Mouse (Mus musculus) hindbrain, embryonic 13.5 days (tissue): ENCODE measurements around the gene Myh3. TPM values are rescaled to one million over a fixed set of nuclear protein-coding genes. Genes with fewer than 3 reads are reported as not detected.

Experiments
- ATAC-seq: fragments of 200-750 bp; cut with Nextera tagmentation; 2 replicates; pipeline ENCODE4 v1.8.0; 2017; ENCODE audit warnings: moderate TSS enrichment; ENCODE audit not compliant: low FRiP score
- H3K27ac ChIP-seq: fragments of 300-500 bp; sonication (generic); 2 replicates; pipeline ENCODE4 v1.5.1; 2015; ENCODE audit warnings: inconsistent platforms, mild to moderate bottlenecking, moderate library complexity
- H3K27me3 ChIP-seq: fragments of 300-500 bp; sonication (generic); 2 replicates; pipeline ENCODE4 v1.6.1; 2015; ENCODE audit warnings: mild to moderate bottlenecking, inconsistent platforms
- H3K36me3 ChIP-seq: fragments of 300-500 bp; sonication (generic); 2 replicates; pipeline ENCODE4 v1.6.1; 2015; ENCODE audit warnings: mild to moderate bottlenecking, inconsistent platforms
- H3K4me1 ChIP-seq: fragments of 300-500 bp; sonication (generic); replicated peaks from 2 replicates; pipeline ENCODE4 v1.6.1; 2015; ENCODE audit warnings: inconsistent platforms
- H3K4me2 ChIP-seq: fragments of 300-500 bp; sonication (generic); 2 replicates; pipeline ENCODE4 v1.6.1; 2015; ENCODE audit warnings: inconsistent platforms, mild to moderate bottlenecking, moderate library complexity
- H3K4me3 ChIP-seq: fragments of 300-500 bp; sonication (generic); 2 replicates; pipeline ENCODE4 v1.5.1; 2015; ENCODE audit warnings: mild to moderate bottlenecking, inconsistent platforms
- H3K9ac ChIP-seq: fragments of 300-500 bp; sonication (generic); 2 replicates; pipeline ENCODE4 v1.6.1; 2015; ENCODE audit warnings: mild to moderate bottlenecking, inconsistent platforms
- H3K9me3 ChIP-seq: fragments of 300-500 bp; sonication (generic); 2 replicates; pipeline ENCODE4 v1.6.1; 2016; ENCODE audit warnings: inconsistent platforms
- WGBS: fragments of 180-500 bp; shearing (Covaris S2); methylation state at CpG from one replicate; pipeline ENCODE4 v1.1.7; 2015; 5-methylcytosine and 5-hydroxymethylcytosine counted together
- polyA plus RNA-seq: library from polyadenylated mRNA; unstranded; fragments of >200 nt; fragmentation: Nextera tagmentation; extraction: Ambion mirVana; gene quantifications from 2 replicates; pipeline ENCODE4 v1.2.1, GENCODE M21; 2015

Myh3 gene
- polyA plus RNA-seq, result 0.89 and 1.8 TPM in 2 replicates

DNA sequence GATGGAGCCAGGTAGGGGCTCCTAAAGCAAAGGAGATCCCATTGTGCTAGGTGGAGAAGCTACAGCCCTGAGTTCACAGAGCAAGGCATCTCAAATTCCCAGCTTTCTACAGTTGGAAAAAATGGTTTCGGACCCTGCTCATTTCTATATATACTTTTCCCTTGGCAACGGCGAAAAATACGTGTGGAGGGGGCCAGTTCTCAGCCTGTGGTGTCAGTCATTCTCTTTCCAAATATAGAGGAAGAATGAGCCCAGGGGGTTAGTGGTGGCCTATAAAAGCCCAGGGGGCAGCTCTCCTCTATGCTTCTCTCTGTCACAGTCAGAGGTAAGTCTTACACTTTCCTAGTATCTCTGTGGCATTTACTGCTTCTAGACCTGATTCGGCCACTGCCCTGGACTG, at the start of gene Myh3:
Myh3 (plus strand) TSS at position 301 of the 400 bp plus-strand sequence.
- Histone ChIP-seq H3K4me3 (no peak within 1 kb of the TSS), H3K4me1 (peaks cover 18% of the 10 kb centered on the region), H3K27ac (no peak within 1 kb of the TSS), H3K4me2 (no peak within 1 kb of the TSS), H3K9me3 (no peaks in the 10 kb centered on the region), H3K36me3 (no peaks in the 10 kb centered on the region), H3K27me3 (peaks cover 7% of the 10 kb centered on the region; the same call in 1 of the 2 replicates), H3K9ac (no peak within 1 kb of the TSS)
- 92% methylated on average over 5 of the region's 5 CpGs for WGBS
- ATAC-seq, result no peak

DNA sequence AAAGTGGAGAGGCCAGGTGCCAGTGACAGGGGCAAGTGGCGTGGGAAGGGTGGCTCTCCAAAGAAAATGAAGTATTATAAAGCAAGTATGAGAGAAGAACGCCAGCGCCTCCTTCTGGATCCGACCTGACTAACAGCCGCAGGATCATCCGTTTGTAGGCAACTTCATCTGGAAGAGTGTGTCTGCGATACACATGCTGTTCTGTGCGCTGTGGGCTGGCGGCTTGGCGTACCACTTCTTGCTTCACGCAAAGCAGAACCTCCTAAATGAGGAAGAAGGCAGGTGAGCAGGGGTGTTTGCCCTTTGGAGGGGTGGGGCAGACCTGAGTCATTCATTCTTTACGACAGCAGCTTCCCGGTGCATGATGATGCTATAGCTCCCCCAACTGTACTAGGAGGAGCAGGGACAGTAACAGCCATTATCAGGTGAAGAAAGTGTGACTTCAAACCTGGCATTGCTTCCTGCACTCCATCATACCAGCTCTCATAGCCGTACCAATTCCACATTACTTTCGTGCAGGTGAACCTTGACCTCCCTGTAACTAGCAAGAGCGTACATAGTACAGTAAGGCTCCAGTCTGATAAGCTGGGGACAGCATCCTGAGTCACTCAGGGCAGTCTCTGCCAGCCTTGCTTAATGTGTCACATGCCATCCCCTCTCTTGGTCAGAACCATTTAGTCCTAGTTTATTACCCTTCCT, 47.0 kb upstream of the Myh3 start:
- Histone ChIP-seq H3K9ac (no peak overlapping the region), H3K4me3 (no peak overlapping the region), H3K4me2 (no peak overlapping the region), H3K36me3 (peaks cover under 1% of the 10 kb centered on the region; the same call in 1 of the 2 replicates), H3K27ac (no peak overlapping the region), H3K27me3 (no peaks in the 10 kb centered on the region), H3K4me1 (no peaks in the 10 kb centered on the region), H3K9me3 (no peaks in the 10 kb centered on the region)
- ATAC-seq, result no peak
- 56% methylated on average over 16 of the region's 16 CpGs for WGBS

DNA sequence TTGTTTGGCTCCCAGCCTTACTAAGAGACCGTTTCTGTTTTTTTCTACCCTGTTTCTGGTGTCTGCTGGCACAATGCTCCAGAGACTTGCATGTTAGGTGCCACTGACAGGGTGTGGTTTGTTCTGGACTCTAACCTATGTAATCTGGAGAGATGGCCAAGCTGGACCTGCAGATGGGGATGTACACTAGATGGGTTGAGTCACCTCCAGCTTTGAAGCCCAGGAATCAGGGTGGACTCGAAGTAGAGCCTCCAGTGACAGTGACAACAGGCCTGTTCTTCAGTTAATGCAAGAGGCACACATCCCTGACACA, 46.5 kb upstream of the Myh3 start:
- peaks cover 5% of the 10 kb centered on the region for H3K36me3 ChIP-seq
- ATAC-seq, result no peak
- 75% methylated on average over 2 of the region's 2 CpGs for WGBS

DNA sequence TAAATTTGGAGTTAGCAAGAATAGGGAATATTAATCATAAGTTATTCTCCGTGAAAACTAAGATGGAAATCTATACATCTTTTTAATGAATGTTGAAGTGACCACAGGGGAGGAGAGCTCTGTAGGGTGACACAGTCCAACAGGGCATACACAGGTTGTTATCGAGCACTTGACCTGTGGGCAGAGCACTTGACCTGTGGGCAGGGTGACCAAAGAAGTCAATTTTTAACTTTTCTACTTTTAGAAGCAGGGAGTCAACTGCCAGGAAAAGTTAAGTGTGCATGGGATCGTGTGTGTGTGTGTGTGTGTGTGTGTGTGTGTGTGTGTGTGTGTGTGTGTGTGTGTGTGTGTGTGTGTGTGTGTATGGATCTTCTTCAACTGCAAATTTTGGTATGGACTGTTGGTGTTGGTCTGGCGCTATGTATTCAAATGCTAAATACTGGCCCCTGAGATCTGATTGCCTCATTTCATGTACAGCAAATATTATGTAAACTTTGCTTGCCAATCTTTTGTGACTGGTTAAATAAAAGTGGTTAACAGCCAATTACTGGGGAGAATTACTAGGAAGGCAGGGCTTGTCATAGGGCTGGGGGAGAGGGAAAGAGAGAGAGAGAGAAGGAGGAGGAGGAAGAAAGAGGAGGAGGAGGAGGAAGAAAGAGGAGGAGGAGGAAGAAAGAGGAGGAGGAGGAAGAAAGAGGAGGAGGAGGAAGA, 43.2 kb upstream of the Myh3 start:
- no peaks in the 10 kb centered on the region for H3K27me3 ChIP-seq
- H3K36me3 ChIP-seq, result peaks cover 33% of the 10 kb centered on the region
- ATAC-seq, result no peak
- H3K27ac ChIP-seq, result no peak overlapping the region
- H3K4me2 ChIP-seq, result no peak overlapping the region
- 87% methylated on average over 4 of the region's 4 CpGs for WGBS
- no peaks in the 10 kb centered on the region for H3K9me3 ChIP-seq
- H3K4me1 ChIP-seq, result no peaks in the 10 kb centered on the region
- H3K9ac ChIP-seq, result no peak overlapping the region
- no peak overlapping the region for H3K4me3 ChIP-seq

More for the DNA sequence above, 46.5 kb upstream of the Myh3 start:
- H3K4me3 ChIP-seq, result no peak overlapping the region
- H3K4me1 ChIP-seq, result no peaks in the 10 kb centered on the region
- H3K27me3 ChIP-seq, result no peaks in the 10 kb centered on the region
- H3K27ac ChIP-seq, result no peak overlapping the region
- no peak overlapping the region for H3K4me2 ChIP-seq
- no peak overlapping the region for H3K9ac ChIP-seq
- no peaks in the 10 kb centered on the region for H3K9me3 ChIP-seq

DNA sequence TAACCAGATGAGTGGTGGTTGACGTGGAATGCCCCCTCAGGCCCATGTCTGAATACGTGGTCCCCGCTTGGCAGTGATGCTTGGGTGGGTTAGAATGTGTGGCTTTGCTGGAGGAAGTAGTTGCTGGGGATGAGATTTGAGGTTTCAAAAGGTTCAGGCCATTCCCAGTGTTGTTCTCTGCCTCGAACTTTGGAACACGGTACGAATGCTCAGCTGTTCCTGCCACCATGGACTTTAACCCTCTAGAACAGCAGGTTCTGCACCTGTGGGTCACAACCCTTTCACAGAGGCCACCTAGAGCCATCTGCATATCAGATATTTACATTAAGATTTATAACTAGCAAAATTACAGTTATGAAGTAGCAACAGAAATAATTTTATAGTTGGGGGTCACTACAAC, 41.9 kb upstream of the Myh3 start:
- Histone ChIP-seq H3K4me2 (no peak overlapping the region), H3K36me3 (peaks cover 46% of the 10 kb centered on the region), H3K9ac (no peak overlapping the region), H3K27me3 (no peaks in the 10 kb centered on the region), H3K27ac (no peak overlapping the region), H3K9me3 (no peaks in the 10 kb centered on the region), H3K4me1 (no peaks in the 10 kb centered on the region), H3K4me3 (no peak overlapping the region)
- no peak for ATAC-seq
- WGBS, result 91% methylated on average over 6 of the region's 6 CpGs

DNA sequence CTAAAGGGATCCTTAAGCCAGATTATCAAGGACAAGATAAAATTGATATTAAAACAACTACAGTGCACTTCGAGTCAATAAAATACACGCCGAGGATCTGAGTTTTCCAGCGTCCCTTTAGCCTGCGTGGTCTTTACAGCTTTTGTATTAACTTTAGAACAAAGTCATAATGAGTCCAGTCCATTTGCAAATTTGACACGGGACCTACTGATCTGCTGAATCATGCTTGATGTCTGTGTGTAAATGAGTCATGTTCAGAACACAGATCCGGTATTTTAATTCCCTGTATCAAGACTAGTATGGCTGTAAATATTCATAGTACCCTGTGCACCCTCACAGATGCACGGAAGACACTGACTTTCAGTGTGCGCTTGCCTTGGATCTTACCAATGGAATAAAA, 41.2 kb upstream of the Myh3 start:
- no peak overlapping the region for H3K27ac ChIP-seq
- no peaks in the 10 kb centered on the region for H3K9me3 ChIP-seq
- 94% methylated on average over 9 of the region's 9 CpGs for WGBS
- H3K4me1 ChIP-seq, result no peaks in the 10 kb centered on the region
- peaks cover 53% of the 10 kb centered on the region for H3K36me3 ChIP-seq
- no peak for ATAC-seq
- H3K9ac ChIP-seq, result no peak overlapping the region
- H3K4me2 ChIP-seq, result no peak overlapping the region
- no peak overlapping the region for H3K4me3 ChIP-seq
- no peaks in the 10 kb centered on the region for H3K27me3 ChIP-seq

DNA sequence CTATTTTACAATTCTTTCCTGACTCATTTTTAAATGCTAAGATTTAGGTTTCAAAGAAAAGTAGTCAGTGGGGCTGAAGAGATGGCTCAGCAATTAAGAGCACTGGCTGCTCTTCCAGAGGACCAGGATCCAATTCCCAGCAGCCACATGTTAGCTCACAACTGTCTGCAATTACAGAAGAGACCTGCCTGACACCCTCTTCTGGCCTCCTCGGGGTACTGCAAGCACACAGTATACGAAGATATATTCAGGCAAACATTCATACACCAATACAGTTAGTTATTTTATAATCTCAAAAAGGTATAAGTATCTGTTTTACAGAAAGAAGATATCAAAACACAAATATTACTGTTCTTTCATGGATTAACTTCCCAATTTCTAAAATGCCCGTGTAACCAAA, 38.3 kb upstream of the Myh3 start:
- no peak overlapping the region for H3K4me3 ChIP-seq
- ATAC-seq, result no peak
- H3K36me3 ChIP-seq, result peaks cover 59% of the 10 kb centered on the region
- H3K9ac ChIP-seq, result no peak overlapping the region
- H3K27ac ChIP-seq, result no peak overlapping the region
- H3K9me3 ChIP-seq, result no peaks in the 10 kb centered on the region
- no peak overlapping the region for H3K4me2 ChIP-seq
- 93% methylated on average over 3 of the region's 3 CpGs for WGBS
- no peaks in the 10 kb centered on the region for H3K4me1 ChIP-seq
- no peaks in the 10 kb centered on the region for H3K27me3 ChIP-seq

DNA sequence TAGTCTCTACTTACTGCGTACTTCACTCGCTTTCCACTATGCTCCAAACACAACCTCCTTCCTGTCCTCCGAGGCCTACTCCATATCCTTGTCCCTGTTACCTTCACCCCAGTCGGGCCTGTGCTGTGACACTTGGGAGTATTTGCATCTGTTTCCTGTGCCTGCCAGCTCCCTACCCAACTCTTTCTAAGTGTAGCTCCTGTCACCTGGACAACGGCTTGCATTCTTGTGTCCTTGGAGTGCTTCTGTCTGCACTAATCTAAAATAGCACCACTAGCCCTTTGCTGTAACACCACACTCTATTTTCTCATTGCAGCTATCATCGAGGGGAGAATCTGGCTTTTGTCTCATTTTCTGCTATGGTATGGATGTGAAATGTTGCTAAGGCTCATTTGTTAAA, 37.6 kb upstream of the Myh3 start:
- H3K9ac ChIP-seq, result no peak overlapping the region
- no peak overlapping the region for H3K4me2 ChIP-seq
- WGBS, result 97% methylated on average over 6 of the region's 6 CpGs
- H3K36me3 ChIP-seq, result peaks cover 61% of the 10 kb centered on the region
- H3K27ac ChIP-seq, result no peak overlapping the region
- ATAC-seq, result no peak
- H3K9me3 ChIP-seq, result no peaks in the 10 kb centered on the region
- H3K27me3 ChIP-seq, result no peaks in the 10 kb centered on the region
- no peaks in the 10 kb centered on the region for H3K4me1 ChIP-seq
- H3K4me3 ChIP-seq, result no peak overlapping the region

DNA sequence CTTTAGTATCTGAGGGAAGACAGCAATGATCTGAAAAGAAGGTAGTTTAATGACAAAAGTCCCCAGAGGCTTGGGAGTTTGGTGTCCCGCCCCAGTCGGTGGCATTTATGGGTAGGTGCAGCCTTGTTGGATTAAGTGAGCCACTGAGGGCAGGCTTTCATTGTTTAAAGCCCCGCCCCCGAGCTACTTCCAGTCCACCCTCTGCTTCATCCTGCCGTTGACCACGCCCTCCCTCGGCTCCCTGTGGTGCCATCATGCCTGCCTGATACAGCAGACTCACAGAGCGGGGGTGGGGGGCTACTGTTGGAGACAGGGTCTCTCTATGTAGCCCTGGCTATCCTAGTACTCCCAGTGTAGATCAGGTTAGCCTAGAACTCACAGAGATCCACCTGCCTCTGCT, 35.1 kb upstream of the Myh3 start:
- Histone ChIP-seq H3K4me1 (no peaks in the 10 kb centered on the region), H3K36me3 (peaks cover 55% of the 10 kb centered on the region), H3K9ac (no peak overlapping the region), H3K4me2 (no peak overlapping the region), H3K4me3 (no peak overlapping the region), H3K27ac (no peak overlapping the region), H3K9me3 (no peaks in the 10 kb centered on the region), H3K27me3 (no peaks in the 10 kb centered on the region)
- no peak for ATAC-seq
- WGBS, result 35% methylated on average over 8 of the region's 8 CpGs

DNA sequence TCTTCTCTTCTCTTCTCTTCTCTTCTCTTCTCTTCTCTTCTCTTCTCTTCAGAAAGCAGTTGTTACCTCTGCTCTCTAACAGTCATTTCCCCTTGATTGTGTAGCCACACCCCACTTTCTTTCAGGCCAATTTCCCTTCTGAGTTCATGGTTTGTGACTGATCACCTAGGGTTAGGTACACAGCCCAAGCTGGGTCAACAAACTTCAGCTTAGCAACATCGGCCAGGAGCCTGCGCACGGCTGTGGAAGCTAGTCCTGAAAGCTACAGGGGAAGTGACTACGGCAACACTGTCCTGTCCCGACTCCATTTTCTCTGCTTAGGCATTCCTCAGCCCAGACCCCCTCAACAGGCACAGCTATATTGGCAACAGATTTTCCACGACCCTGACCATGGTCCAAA, 33.1 kb upstream of the Myh3 start:
- Histone ChIP-seq H3K36me3 (peaks cover 50% of the 10 kb centered on the region), H3K9me3 (no peaks in the 10 kb centered on the region), H3K4me2 (no peak overlapping the region), H3K9ac (no peak overlapping the region), H3K27ac (no peak overlapping the region), H3K4me3 (no peak overlapping the region), H3K27me3 (no peaks in the 10 kb centered on the region), H3K4me1 (no peaks in the 10 kb centered on the region)
- no peak for ATAC-seq
- 87% methylated on average over 6 of the region's 6 CpGs for WGBS

DNA sequence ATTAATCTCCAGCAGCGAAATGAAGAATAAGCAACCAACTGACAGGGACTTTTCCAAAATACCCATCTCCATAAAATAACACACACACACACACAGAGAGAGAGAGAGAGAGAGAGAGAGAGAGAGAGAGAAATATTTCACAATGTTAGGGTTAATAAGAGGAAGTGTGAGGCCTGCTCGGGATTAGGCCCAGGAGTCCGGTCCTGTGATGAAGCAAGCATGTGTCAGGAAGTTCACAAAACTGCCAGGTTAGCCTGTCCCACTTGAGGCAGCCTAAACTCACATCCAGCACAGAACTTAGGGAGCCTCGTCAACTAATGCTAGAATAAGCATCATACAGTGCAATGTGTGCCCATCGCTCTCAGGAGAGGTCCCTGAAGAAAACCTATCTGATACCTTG, 30.9 kb upstream of the Myh3 start:
- 91% methylated on average over 5 of the region's 5 CpGs for WGBS
- no peak overlapping the region for H3K27ac ChIP-seq
- no peak for ATAC-seq

DNA sequence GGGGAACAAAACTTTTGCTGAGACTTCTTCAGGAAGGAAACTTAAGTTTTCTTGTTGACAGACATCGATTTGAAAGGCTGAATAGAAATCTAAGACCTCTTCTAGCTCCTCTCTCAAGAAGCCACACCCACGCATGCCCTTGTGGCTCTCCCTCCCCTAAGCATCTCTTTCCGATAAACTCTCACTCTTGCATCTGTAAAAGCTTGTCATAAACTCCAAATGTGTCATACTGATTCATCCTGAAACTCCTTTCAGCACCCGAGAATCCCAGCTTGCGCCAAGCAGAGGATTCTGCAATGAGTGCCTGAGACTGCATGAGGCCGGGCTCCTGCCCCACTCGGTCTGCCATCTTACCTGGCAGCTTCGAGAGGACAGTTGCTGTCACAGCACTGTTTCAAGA, 29.6 kb upstream of the Myh3 start:
- no peaks in the 10 kb centered on the region for H3K27me3 ChIP-seq
- 93% methylated on average over 8 of the region's 8 CpGs for WGBS
- no peak overlapping the region for H3K4me3 ChIP-seq
- H3K9me3 ChIP-seq, result no peaks in the 10 kb centered on the region
- peaks cover 15% of the 10 kb centered on the region for H3K4me1 ChIP-seq
- no peak overlapping the region for H3K27ac ChIP-seq
- H3K4me2 ChIP-seq, result no peak overlapping the region
- peaks cover 26% of the 10 kb centered on the region for H3K36me3 ChIP-seq
- ATAC-seq, result no peak
- H3K9ac ChIP-seq, result no peak overlapping the region

More for the DNA sequence above, 30.9 kb upstream of the Myh3 start:
- peaks cover 29% of the 10 kb centered on the region for H3K36me3 ChIP-seq
- no peak overlapping the region for H3K4me2 ChIP-seq
- peaks cover 9% of the 10 kb centered on the region; the same call in 1 of the 2 replicates for H3K4me1 ChIP-seq
- H3K27me3 ChIP-seq, result no peaks in the 10 kb centered on the region
- no peaks in the 10 kb centered on the region for H3K9me3 ChIP-seq
- no peak overlapping the region for H3K4me3 ChIP-seq
- H3K9ac ChIP-seq, result no peak overlapping the region

DNA sequence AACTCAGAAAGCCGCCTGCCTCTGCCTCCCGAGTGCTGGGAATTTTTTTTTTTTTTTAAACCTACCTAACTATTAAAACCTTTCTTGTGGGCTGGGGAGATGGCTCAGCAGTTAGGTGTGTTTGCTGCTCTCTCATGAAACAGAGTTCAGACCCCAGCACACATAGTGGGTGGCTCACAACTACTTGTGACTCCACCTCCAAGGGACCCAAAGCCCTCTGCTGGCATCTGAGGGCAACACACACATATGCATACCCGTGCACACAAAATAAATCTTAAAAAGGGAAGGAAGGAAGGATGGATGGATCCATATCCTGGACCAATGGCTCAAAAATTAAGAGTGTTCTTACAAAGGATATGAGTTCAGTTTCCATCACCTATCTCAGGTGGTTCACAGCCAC, 28.8 kb upstream of the Myh3 start:
- Histone ChIP-seq H3K9me3 (no peaks in the 10 kb centered on the region), H3K36me3 (peaks cover 26% of the 10 kb centered on the region), H3K27me3 (no peaks in the 10 kb centered on the region), H3K9ac (no peak overlapping the region), H3K27ac (no peak overlapping the region), H3K4me2 (no peak overlapping the region), H3K4me1 (peaks cover 23% of the 10 kb centered on the region), H3K4me3 (no peak overlapping the region)
- 94% methylated on average over 3 of the region's 3 CpGs for WGBS
- ATAC-seq, result no peak
